Mouse (Mus musculus) CH12.LX (cell line): Measurements from ENCODE around the gene Usb1. TPM values are rescaled to one million over a fixed set of nuclear protein-coding genes. Genes with fewer than 3 reads are reported as not detected.
A peak's percentile ranks its signal among the peaks of the same experiment; 100 is the strongest.

ENCODE experiments used
- DNase-seq: peaks from one replicate; pipeline ENCODE4 v3.0.0-alpha.2; 2013; ENCODE audit errors: extremely low read depth
- H3K27ac ChIP-seq: 2 replicates; pipeline ENCODE4 v1.5.1; 2012; ENCODE audit warnings: low read depth, mild to moderate bottlenecking, control low read depth, moderate library complexity; ENCODE audit not compliant: insufficient read depth
- H3K27me3 ChIP-seq: replicated peaks from 2 replicates; pipeline ENCODE3; 2012; ENCODE audit warnings: inconsistent platforms
- H3K36me3 ChIP-seq, 2 experiments: replicated peaks in 1 of 2; 2 replicates each; pipeline versions ENCODE3 to v1.6.1; 2012; ENCODE audit warnings: inconsistent platforms in 1 of 2, low read length in 1 of 2, mild to moderate bottlenecking in 1 of 2, mixed read lengths in 1 of 2, moderate library complexity in 1 of 2; ENCODE audit not compliant: control insufficient read depth in 1 of 2, insufficient read depth in 1 of 2
- H3K4me1 ChIP-seq, 2 experiments: 2 replicates each; pipeline ENCODE4 v1.6.1; 2012; ENCODE audit warnings: inconsistent platforms in 1 of 2, moderate library complexity in 1 of 2; ENCODE audit not compliant: insufficient read depth in 2 of 2, control insufficient read depth in 1 of 2
- H3K4me2 ChIP-seq: 2 replicates; pipeline ENCODE4 v1.6.1; 2012; ENCODE audit warnings: low read depth, mild to moderate bottlenecking, control low read depth; ENCODE audit not compliant: poor library complexity, insufficient read depth, severe bottlenecking
- H3K4me3 ChIP-seq, 3 experiments: fragments of 150-350 bp in 1 of 3; sonication (generic) in 1 of 3; replicated peaks in 1 of 3; 2 replicates each; pipeline versions ENCODE3 to v1.5.1; 2011 to 2012; ENCODE audit warnings: low read depth in 2 of 3, low read length in 2 of 3, mild to moderate bottlenecking in 2 of 3, moderate library complexity in 2 of 3, control low read depth in 1 of 3, improper control_type of control experiment in 1 of 3, inconsistent platforms in 1 of 3, mixed read lengths in 1 of 3; ENCODE audit not compliant: poor library complexity in 1 of 3
- H3K79me2 ChIP-seq: replicated peaks from 2 replicates; pipeline ENCODE4 v1.6.1; 2012; ENCODE audit warnings: mild to moderate bottlenecking, moderate library complexity; ENCODE audit not compliant: control insufficient read depth, poor library complexity, insufficient read depth, severe bottlenecking; ENCODE audit errors: extremely low read depth
- H3K9ac ChIP-seq: 2 replicates; pipeline ENCODE4 v1.6.1; 2012; ENCODE audit warnings: low read depth, mild to moderate bottlenecking, control low read depth, moderate library complexity; ENCODE audit not compliant: insufficient read depth
- H3K9me3 ChIP-seq: replicated peaks from 2 replicates; pipeline ENCODE3; 2012; ENCODE audit warnings: low read length, inconsistent platforms, mixed read lengths
- BHLHE40 ChIP-seq: IDR thresholded peaks from 2 replicates; pipeline ENCODE4 v1.6.1; 2011; ENCODE audit warnings: mild to moderate bottlenecking, low read depth, low read length, improper control_type of control experiment
- CHD2 ChIP-seq: IDR thresholded peaks from 2 replicates; pipeline ENCODE4 v1.6.1; 2011; ENCODE audit warnings: low read length, improper control_type of control experiment
- CTCF ChIP-seq, 2 experiments: IDR thresholded peaks in 1 of 2; conservative IDR thresholded peaks in 1 of 2; 2 replicates each; pipeline ENCODE4 v1.5.1; 2011 to 2012; ENCODE audit warnings: low read depth in 2 of 2, low read length in 2 of 2, improper control_type of control experiment in 1 of 2, inconsistent platforms in 1 of 2, mild to moderate bottlenecking in 1 of 2, moderate library complexity in 1 of 2
- EP300 ChIP-seq: IDR thresholded peaks from 2 replicates; pipeline ENCODE4 v1.6.1; 2011; ENCODE audit warnings: low read length, improper control_type of control experiment
- JUND ChIP-seq: conservative IDR thresholded peaks from 2 replicates; pipeline ENCODE4 v1.6.1; 2011; ENCODE audit warnings: low read depth, low read length, improper control_type of control experiment
- MAFK ChIP-seq: IDR thresholded peaks from 2 replicates; pipeline ENCODE4 v1.6.1; 2011; ENCODE audit warnings: low read length, improper control_type of control experiment; ENCODE audit not compliant: insufficient replicate concordance
- MEF2A ChIP-seq: IDR thresholded peaks from 2 replicates; pipeline ENCODE4 v1.6.1; 2014; ENCODE audit warnings: low read depth, mild to moderate bottlenecking, inconsistent platforms, low read length, improper control_type of control experiment, borderline replicate concordance
- MXI1 ChIP-seq: IDR thresholded peaks from 2 replicates; pipeline ENCODE4 v1.6.1; 2011; ENCODE audit warnings: mild to moderate bottlenecking, low read depth, low read length, improper control_type of control experiment
- MYC ChIP-seq: IDR thresholded peaks from 2 replicates; pipeline ENCODE4 v1.6.1; 2011; ENCODE audit warnings: low read depth, mild to moderate bottlenecking, improper control_type of control experiment, low read length
- PAX5 ChIP-seq: IDR thresholded peaks from 2 replicates; pipeline ENCODE4 v1.6.1; 2012; ENCODE audit warnings: low read length, inconsistent platforms, mixed read lengths
- RCOR1 ChIP-seq: conservative IDR thresholded peaks from 2 replicates; pipeline ENCODE4 v1.6.1; 2012; ENCODE audit warnings: low read depth, mild to moderate bottlenecking, inconsistent platforms, low read length, improper control_type of control experiment
- ZMIZ1 ChIP-seq: IDR thresholded peaks from 2 replicates; pipeline ENCODE4 v1.6.1; 2012; ENCODE audit warnings: low read depth, mild to moderate bottlenecking, inconsistent platforms, low read length, improper control_type of control experiment
- dilution Hi-C: fragments of 300-500 bp; cut with MboI; formaldehyde crosslinking; loops from 2 replicates; pipeline ENCODE4 v1.14.3; 2020; ENCODE audit warnings: low sequenced_read_pairs; ENCODE audit not compliant: extremely low pct_unique_long_range_greater_than_20kb, extremely low pct_ligation_motif_present
- in situ Hi-C: fragments of 300-500 bp; cut with MboI; formaldehyde crosslinking; loops from 3 replicates; pipeline ENCODE4 v1.14.3; 2019; ENCODE audit warnings: low sequenced_read_pairs, low pct_ligation_motif_present, low pct_unique_long_range_greater_than_20kb, mixed read lengths
- polyA plus RNA-seq: library from polyadenylated mRNA; unstranded; fragments of >175 nt; gene quantifications from 2 replicates; pipeline ENCODE4 v1.2.1, GENCODE M21; 2012; ENCODE audit warnings: low read depth; ENCODE audit not compliant: insufficient read length
- total RNA-seq, 2 experiments: library from RNA; depleted of rRNA; stranded (reverse); fragments of 300-350 nt in 1 of 2; fragments of >200 nt in 1 of 2; gene quantifications; 2 replicates each; pipeline ENCODE4 v1.2.3; 2012 to 2014

The Usb1 gene
- total and polyA plus RNA-seq, 3 experiments, result 15.2 to 25.0 (median 16.4) TPM

DNA sequence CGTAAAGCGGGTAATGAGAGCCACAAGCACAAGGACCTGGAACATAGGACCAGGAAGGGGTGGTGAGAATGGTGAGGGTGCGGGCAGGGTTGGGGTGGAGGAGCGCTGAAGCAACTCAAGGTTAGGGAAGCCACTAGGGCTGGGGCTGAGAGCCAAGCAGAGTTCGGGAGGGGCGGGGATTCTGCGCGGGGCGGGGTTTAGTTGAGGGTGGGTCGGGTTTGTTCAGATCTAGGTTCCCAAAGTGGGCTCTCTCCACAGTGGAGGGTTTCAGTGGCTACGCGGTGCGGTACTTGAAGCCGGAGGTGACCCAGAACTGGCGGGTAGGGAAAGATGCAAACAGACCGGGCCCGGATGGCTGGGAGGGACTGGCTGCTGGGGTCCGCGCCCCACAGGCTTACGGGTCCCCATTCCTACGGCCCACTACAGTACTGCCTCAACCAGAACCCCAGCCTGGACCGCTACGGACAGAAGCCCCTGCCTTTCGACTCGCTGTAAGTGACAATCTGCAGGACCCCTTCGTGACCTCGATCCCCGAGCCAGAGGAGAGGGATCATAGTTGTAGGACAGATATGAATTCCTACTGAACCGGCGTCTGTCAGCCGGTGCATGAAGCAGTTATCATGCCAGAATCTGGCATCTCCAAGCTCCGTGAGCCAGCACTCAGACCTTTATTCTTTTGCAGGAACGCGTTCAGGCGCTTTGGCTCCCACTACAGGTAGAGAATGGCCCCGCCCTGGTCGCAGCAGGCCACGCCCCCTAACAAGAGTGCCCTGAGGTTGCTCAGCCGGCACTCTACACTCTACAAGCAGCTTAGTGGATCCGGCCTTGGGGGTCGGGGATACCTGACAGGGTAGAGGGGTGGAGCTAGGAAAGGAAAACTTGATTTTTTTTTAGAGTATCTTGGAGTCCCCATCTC is 11.6 kb upstream of the Usb1 start:
- H3K4me3 ChIP-seq, result peak overlapping the region in 1 of 3 experiments; percentile 21
- no peaks in the 10 kb centered on the region for H3K9me3 ChIP-seq
- peaks cover 0 to 15% of the 10 kb centered on the region in 2 experiments for H3K36me3 ChIP-seq
- TF ChIP-seq CTCF (conservative IDR thresholded peaks at IDR 0.05 in 1 of 2, IDR thresholded peaks at IDR 0.05 in 1 of 2; ENCODE audit: low read depth in 2 of 2, low read length in 2 of 2) (peak in 1 of 2 experiments; percentile 14; a peak in 1 of 4 replicates), MYC (no peak)
- H3K27ac ChIP-seq, result no peak overlapping the region
- no peaks in the 10 kb centered on the region; a peak in 1 of 4 replicates for H3K4me1 ChIP-seq
- peaks cover 5% of the 10 kb centered on the region for H3K27me3 ChIP-seq
- H3K4me2 ChIP-seq, result peak overlapping the region; percentile 84
- DNase-seq, result no peak
- in situ Hi-C loops (no loop called here), dilution Hi-C loops (no loop called here)
- H3K9ac ChIP-seq, result no peak overlapping the region
- H3K79me2 ChIP-seq, result no peaks in the 10 kb centered on the region

DNA sequence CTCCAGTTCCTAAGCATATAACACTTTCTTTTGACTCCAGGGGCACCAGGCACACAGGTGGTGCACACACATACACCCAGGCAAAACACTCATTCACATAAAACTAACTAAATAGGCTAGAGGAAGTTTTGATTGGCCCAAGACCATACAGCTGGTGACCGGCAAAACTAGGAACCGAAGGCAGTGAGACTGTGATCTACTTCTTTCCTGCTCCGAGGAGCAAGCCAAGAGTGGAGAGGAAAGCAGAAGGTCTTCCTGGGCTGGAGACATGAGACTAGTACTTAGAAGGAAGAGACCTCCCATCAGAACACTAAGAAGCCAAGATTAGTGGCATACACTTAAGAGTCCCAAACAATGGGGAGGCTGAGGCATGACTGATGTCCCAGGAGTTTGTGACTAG is 8.9 kb upstream of the Usb1 start:
- no peak for DNase-seq
- dilution Hi-C loops (no loop called here), in situ Hi-C loops (no loop called here)
- no peak overlapping the region for H3K9ac ChIP-seq
- no peak overlapping the region for H3K27ac ChIP-seq
- no peak overlapping the region for H3K4me2 ChIP-seq
- H3K9me3 ChIP-seq, result no peaks in the 10 kb centered on the region
- peaks cover 4% of the 10 kb centered on the region for H3K27me3 ChIP-seq
- TF ChIP-seq MEF2A, result no peak
- TF ChIP-seq, all 38 proteins: peak for 0
- no peaks in the 10 kb centered on the region for H3K79me2 ChIP-seq
- H3K4me3 ChIP-seq, result no peak overlapping the region
- no peaks in the 10 kb centered on the region; a peak in 1 of 4 replicates for H3K4me1 ChIP-seq
- H3K36me3 ChIP-seq, result peaks cover 19 to 41% of the 10 kb centered on the region in 2 experiments

DNA sequence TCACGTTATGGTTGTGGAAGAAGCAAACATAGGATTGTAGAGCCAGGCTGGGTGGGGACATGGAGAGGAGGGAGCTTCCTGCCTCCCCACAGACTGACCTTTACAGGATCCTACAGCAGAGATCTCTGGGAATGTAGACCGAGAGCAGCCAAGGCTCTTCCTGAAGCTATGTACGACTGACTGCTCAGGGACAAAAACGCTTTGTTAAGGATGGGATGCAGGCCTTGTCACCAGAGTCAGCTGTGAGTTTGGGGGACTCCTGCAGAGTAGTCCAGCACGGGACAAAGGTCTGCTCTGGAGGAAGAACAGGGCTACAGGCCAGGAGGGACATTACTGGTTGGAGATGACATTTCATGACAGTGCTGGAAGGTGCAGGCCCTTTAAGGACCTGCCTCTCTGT is 7.4 kb upstream of the Usb1 start:
- H3K27me3 ChIP-seq, result peaks cover 2% of the 10 kb centered on the region
- peaks cover 33 to 55% of the 10 kb centered on the region in 2 experiments for H3K36me3 ChIP-seq
- H3K4me2 ChIP-seq, result no peak overlapping the region
- no peak for DNase-seq
- H3K4me3 ChIP-seq, result no peak overlapping the region
- no peaks in the 10 kb centered on the region for H3K9me3 ChIP-seq
- dilution Hi-C loops, result no loop called here
- TF ChIP-seq RCOR1, result no peak
- no peak for TF ChIP-seq ZMIZ1
- no peak for TF ChIP-seq MXI1
- no peak for TF ChIP-seq CHD2
- TF ChIP-seq PAX5, result no peak
- TF ChIP-seq EP300, result no peak
- TF ChIP-seq BHLHE40, result no peak
- no peak for TF ChIP-seq JUND
- TF ChIP-seq MYC, result no peak
- no peak for TF ChIP-seq MAFK
- no peaks in the 10 kb centered on the region for H3K79me2 ChIP-seq
- no peak overlapping the region for H3K9ac ChIP-seq
- in situ Hi-C loops, result no loop called here
- no peaks in the 10 kb centered on the region; a peak in 1 of 4 replicates for H3K4me1 ChIP-seq
- no peak overlapping the region for H3K27ac ChIP-seq
